Mouse (Mus musculus) neural tube, embryonic 14.5 days (tissue): ENCODE measurements around the gene Fam53b. TPM values are rescaled to one million over a fixed set of nuclear protein-coding genes. Genes with fewer than 3 reads are reported as not detected.

Source experiments
- ATAC-seq: fragments of 200-750 bp; cut with Nextera tagmentation; 2 replicates; pipeline ENCODE4 v1.8.0; 2017; ENCODE audit warnings: low read depth, mild to moderate bottlenecking, moderate TSS enrichment, moderate library complexity
- H3K27ac ChIP-seq: fragments of 300-500 bp; sonication (generic); 2 replicates; pipeline ENCODE4 v1.5.1; 2014; ENCODE audit warnings: low read depth, mild to moderate bottlenecking, control low read depth, low read length, moderate library complexity, mixed read lengths
- H3K27me3 ChIP-seq: fragments of 300-500 bp; sonication (generic); 2 replicates; pipeline ENCODE4 v1.6.1; 2014; ENCODE audit warnings: low read length; ENCODE audit not compliant: control insufficient read depth, insufficient read depth
- H3K36me3 ChIP-seq: fragments of 300-500 bp; sonication (generic); 2 replicates; pipeline ENCODE4 v1.6.1; 2014; ENCODE audit warnings: low read length, mixed read lengths; ENCODE audit not compliant: control insufficient read depth, insufficient read depth
- H3K4me1 ChIP-seq: fragments of 300-500 bp; sonication (generic); 2 replicates; pipeline ENCODE4 v1.6.1; 2014; ENCODE audit warnings: low read length; ENCODE audit not compliant: control insufficient read depth, insufficient read depth
- H3K4me2 ChIP-seq: fragments of 300-500 bp; sonication (generic); 2 replicates; pipeline ENCODE4 v1.6.1; 2014; ENCODE audit warnings: mild to moderate bottlenecking, low read depth, low read length, control low read depth
- H3K4me3 ChIP-seq: fragments of 300-500 bp; sonication (generic); 2 replicates; pipeline ENCODE4 v1.5.1; 2014; ENCODE audit warnings: low read depth, low read length, control low read depth, mixed read lengths
- H3K9ac ChIP-seq: fragments of 300-500 bp; sonication (generic); replicated peaks from 2 replicates; pipeline ENCODE4 v1.6.1; 2014; ENCODE audit warnings: low read depth, mild to moderate bottlenecking, control low read depth, low read length, mixed read lengths
- H3K9me3 ChIP-seq: fragments of 300-500 bp; sonication (generic); 2 replicates; pipeline ENCODE4 v1.6.1; 2016; ENCODE audit warnings: low read length; ENCODE audit not compliant: control insufficient read depth
- WGBS: fragments of 180-500 bp; shearing (Covaris S2); extraction: QIAGEN DNeasy Blood & Tissue Kit; methylation state at CpG from one replicate; pipeline ENCODE4 v1.1.7; 2014; 5-methylcytosine and 5-hydroxymethylcytosine counted together
- polyA plus RNA-seq: library from polyadenylated mRNA; unstranded; fragments of >200 nt; fragmentation: Nextera tagmentation; extraction: Ambion mirVana; gene quantifications from 2 replicates; pipeline ENCODE4 v1.2.1, GENCODE M21; 2014

The Fam53b gene
- polyA plus RNA-seq, 1 experiment from 2014 or later: 11.8 TPM

DNA sequence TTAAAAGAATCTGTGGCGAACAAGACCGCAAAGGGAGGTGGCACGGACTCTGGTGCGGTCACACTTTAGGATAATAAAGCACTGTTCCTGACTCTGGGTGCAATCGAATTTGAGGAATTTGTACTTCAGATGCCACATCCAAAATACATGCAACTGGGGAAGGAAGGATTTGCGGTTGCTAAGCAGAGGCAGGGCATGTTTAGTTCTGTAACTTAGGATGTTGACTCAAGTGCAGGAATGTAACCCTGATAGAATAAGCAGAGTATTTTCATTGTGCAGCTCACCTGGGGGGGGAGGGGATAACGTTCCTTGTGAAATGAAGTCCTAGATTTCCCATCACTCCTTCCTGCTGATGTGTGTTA is 384 bp upstream of the Fam53b start:
- Histone ChIP-seq H3K27me3 (no peaks in the 10 kb centered on the region), H3K4me3 (peak overlapping the region; percentile 65), H3K4me2 (peak overlapping the region; percentile 92), H3K4me1 (peaks cover 15% of the 10 kb centered on the region), H3K9me3 (no peaks in the 10 kb centered on the region), H3K9ac (peak overlapping the region; percentile 76), H3K27ac (peak overlapping the region; percentile 80; the same call in 1 of the 2 replicates), H3K36me3 (no peaks in the 10 kb centered on the region)
- ATAC-seq: no peak
- 2% methylated on average over 7 of the region's 7 CpGs for WGBS

DNA sequence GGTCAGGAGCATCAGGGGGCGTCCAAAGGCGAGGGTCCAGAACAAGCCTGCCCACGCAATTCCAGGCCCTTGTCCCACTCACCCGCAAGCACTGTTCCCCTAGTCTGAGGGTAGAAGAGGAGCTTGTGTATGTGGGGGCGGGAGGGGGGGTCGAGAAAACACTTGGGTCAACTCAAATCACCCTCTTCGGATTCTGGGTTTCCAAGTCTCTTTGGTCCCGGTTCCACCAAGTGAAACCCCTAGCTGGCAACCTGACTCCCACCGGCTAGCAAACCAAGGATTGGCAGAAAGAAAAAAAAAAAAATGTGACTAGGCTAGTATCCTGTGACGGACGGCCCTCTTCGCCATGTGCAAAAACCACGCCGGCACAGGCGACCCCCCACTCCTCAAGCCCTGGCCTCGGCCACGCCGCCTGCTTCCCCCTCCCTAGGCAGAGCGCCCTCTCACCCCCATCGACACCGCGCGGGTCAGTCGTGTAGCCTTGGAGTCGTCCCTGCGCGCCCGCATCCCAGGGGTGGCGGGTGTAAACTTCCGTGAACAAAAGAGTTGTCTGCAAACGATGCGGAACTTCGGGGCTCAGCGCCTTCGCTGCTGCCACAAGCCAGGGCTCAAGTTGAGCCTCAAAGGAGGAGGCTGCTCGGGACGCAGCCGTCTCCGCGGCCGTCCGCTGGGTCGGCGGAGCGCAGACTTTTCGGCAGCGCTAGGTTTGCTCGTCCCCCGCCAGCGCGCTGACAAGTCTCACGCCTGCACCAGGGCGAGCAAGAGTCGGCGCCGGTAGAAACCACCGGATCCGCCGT is 869 bp downstream of the Fam53b start:
- Histone ChIP-seq H3K36me3 (no peaks in the 10 kb centered on the region), H3K9me3 (no peaks in the 10 kb centered on the region), H3K4me2 (peak overlapping the region; percentile 92), H3K9ac (peak overlapping the region; percentile 76), H3K27me3 (no peaks in the 10 kb centered on the region), H3K4me1 (peaks cover 19% of the 10 kb centered on the region), H3K27ac (peak overlapping the region; percentile 80), H3K4me3 (peak overlapping the region; percentile 65)
- WGBS: under 1% methylated on average over 57 of the region's 59 CpGs
- ATAC-seq: peak; percentile 7; the same call in 1 of the 2 replicates

DNA sequence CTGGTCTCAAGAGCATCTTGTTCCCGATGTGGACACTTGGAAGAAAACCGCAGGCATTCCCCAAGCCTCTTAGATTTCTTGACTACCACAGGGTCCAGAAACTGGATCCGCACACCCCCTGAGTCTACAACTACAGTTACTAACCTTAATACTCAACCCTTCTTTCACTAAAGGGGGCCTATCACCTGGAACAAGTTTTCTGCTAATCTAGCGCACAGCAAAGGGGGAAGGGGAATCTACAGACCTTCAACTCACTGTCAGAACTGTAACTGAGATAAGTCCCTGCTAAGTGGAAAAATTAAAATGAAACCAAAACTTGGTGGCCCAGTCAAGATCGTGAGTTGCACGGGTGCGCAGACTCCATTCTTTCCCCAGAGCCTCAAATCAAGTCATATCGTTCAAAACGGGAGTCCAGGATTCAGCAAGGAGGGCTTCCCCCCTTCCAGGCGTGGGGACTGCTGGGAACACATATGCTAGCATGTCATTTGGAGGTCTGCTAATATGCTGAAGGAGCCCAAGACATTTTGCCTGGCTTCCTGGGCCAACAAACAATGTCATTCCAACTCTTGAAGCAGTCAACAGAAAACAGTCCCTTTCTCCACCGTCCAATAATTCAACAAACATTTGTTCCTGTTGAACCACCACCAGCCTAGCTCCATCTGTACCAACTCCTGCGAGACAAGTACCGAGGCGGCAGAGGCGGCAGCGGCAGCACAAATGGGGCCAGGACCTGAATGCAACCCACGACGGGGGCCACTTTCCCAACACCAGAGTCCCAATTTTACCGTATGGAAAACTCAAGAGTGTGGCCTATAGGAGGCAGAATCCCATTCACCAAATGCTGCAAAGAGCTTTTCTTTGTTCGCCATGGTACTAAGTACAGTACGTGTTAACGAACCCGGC is 1.7 kb downstream of the Fam53b start:
- peaks cover 22% of the 10 kb centered on the region for H3K4me1 ChIP-seq
- H3K36me3 ChIP-seq: no peaks in the 10 kb centered on the region
- H3K27ac ChIP-seq: no peak overlapping the region
- WGBS: 13% methylated on average over 23 of the region's 23 CpGs
- H3K9me3 ChIP-seq: no peaks in the 10 kb centered on the region
- peak overlapping the region; percentile 92 for H3K4me2 ChIP-seq
- no peaks in the 10 kb centered on the region for H3K27me3 ChIP-seq
- H3K4me3 ChIP-seq: peak overlapping the region; percentile 65
- ATAC-seq: no peak
- peak overlapping the region; percentile 76 for H3K9ac ChIP-seq

DNA sequence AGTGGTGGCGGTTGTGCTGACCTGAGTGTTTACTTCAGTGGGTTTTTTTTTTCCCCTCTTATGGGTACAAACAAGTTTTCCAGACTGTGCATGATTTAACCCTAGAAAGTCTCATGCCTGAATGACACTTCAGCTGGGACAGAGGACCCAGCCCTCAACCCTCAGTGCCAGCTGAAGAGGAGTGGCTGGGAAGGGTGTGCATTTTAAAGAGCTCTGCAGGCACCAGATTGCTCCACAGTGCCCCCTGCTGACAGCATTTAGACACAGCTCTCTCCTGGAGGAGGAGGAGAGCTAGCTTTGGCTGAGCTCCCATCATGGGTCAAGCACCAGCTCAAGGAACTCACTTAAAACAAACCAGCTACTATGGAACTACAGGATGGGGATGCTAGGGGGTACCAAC is 2.8 kb downstream of the Fam53b start:
- Histone ChIP-seq H3K36me3 (no peaks in the 10 kb centered on the region), H3K4me1 (peaks cover 25% of the 10 kb centered on the region), H3K27me3 (no peaks in the 10 kb centered on the region), H3K4me3 (no peak overlapping the region), H3K27ac (no peak overlapping the region), H3K4me2 (peak overlapping the region; percentile 92; the same call in 1 of the 2 replicates), H3K9ac (no peak overlapping the region), H3K9me3 (no peaks in the 10 kb centered on the region)
- 41% methylated on average over 1 of the region's 1 CpGs for WGBS
- peak; percentile 50; the same call in 1 of the 2 replicates for ATAC-seq

DNA sequence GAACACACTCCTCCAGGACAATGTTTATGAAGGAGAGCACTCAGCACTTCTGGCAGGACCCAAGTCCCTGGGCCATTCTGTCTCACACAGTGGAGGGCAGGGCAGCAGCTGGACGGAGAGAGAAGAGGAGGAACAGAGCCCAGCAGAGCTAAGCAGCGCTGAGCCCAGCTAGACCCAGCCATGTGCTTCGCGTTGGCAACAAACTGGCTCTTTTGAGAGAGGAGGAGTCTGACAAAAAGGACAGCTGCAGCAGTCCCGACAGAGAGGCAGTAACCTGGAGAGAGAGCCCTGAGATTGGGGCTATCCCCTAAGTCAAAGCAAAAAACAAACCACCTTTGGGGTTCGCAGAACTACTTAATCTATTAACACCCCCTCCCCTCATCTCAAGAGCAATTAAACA is 3.3 kb downstream of the Fam53b start:
- H3K27ac ChIP-seq: 0 out of 2 replicates have a peak overlapping the region, but pooled peaks have one; percentile 18
- no peak overlapping the region for H3K9ac ChIP-seq
- H3K4me3 ChIP-seq: no peak overlapping the region

DNA sequence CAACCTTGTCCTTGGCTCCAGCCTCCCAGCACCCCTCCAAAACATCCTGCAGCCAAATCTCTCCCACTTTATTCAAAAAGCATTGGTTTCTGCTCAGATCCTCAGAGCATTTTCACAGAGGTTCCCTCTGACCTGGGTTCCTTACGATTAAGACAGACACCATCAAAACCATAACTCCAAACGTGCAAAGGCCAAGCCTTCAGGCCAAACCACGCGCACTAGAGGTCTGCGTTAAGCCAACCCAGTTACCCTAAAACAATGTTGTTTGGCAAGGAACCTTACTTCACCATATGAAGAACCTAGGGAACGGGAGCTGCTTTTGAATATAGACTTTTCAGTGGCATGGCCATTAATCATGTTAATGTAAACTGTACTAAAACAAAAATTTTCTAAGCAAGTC is 4.0 kb downstream of the Fam53b start:
- WGBS: 14% methylated on average over 6 of the region's 6 CpGs
- H3K4me2 ChIP-seq: no peak overlapping the region
- H3K9ac ChIP-seq: no peak overlapping the region
- H3K4me1 ChIP-seq: peaks cover 25% of the 10 kb centered on the region
- no peaks in the 10 kb centered on the region for H3K36me3 ChIP-seq
- no peak overlapping the region for H3K4me3 ChIP-seq
- ATAC-seq: no peak
- H3K27ac ChIP-seq: no peak overlapping the region
- H3K9me3 ChIP-seq: no peaks in the 10 kb centered on the region
- H3K27me3 ChIP-seq: no peaks in the 10 kb centered on the region

More for the DNA sequence above, 3.3 kb downstream of the Fam53b start:
- Histone ChIP-seq H3K36me3 (no peaks in the 10 kb centered on the region), H3K27me3 (no peaks in the 10 kb centered on the region), H3K4me1 (peaks cover 25% of the 10 kb centered on the region), H3K4me2 (peak overlapping the region; percentile 15; the same call in 1 of the 2 replicates), H3K9me3 (no peaks in the 10 kb centered on the region)
- peak; percentile 17; the same call in 1 of the 2 replicates for ATAC-seq
- 11% methylated on average over 6 of the region's 6 CpGs for WGBS

DNA sequence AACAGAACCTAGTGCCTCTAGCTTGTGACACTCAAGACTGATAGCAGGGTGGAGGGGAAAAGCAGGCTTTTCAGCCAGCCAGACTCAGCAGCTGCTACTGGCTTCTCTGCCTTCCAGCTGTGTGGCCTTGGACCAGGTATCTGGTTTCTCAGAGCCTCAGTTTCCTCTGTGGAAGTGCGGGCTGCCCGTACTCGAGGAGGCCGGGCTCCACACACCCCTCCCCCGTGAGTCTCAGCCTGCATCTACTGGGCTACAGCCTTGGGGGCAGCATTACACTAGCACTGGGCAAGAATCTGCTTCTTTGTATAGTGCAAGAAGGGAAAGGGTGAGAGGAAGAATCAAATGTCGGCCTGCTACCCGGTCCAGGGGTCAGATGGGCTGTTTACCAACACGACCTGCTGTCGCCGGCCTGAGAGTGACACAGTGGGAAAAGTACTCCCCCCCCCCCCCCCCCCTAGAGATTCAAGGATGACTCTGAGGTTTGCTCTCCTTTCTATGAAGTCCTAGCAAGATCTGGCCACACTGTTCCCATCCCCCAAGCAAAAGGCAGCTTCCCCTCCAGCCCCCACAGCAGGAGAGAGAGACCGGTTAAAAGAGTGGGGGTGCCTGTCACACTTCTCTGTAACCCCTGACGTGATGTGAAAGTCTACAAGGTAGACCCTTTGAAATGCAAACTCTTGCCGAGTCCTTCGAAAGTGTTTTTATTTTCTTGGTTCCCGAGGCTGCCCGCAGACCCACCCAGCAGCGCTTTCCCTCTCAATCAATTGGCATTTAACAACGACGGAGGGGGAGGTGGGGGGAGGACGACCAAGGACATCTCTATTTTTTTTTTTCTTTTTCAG is 4.6 kb downstream of the Fam53b start:
- H3K4me1 ChIP-seq: peaks cover 22% of the 10 kb centered on the region
- WGBS: 3% methylated on average over 20 of the region's 20 CpGs
- ATAC-seq: peak; percentile 16; the same call in 1 of the 2 replicates

DNA sequence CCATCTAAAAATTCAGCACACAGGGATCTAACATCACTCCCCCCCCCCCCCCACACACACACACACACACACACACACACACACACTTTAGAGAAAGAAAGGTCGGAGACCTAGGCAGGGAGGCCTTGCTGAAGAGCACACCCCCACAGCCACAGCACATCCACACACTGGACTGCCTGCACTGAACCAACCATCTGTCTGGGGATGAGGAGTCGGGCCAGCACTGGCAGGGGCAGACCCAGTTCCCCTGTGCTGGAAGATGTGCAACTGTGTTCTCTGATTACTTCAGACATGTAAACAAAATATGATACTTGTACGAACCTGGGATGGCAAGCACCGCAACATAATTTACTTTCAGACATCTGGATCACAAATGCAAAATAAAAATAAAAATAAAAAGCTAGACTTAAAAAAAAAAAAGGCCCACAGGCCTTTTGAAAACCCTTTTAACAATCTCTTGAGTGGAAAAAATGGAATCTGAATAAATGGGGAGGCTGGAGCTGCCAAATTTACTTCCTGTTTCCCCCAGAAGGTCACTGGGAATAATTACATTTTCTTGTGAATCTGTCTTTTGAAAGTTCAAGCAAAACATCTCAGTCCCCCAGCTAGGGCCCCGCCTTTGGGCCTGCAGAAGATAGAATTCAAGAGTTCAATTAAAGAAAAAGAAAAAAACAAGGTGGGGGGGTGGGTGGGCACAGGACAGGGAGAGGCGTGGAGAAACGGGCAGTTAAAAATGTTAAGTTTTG is 5.5 kb downstream of the Fam53b start:
- Histone ChIP-seq H3K4me2 (no peak overlapping the region), H3K4me3 (no peak overlapping the region)
- ATAC-seq: no peak

More for the DNA sequence above, 4.6 kb downstream of the Fam53b start:
- no peak overlapping the region for H3K4me3 ChIP-seq
- peak overlapping the region; percentile 17; the same call in 1 of the 2 replicates for H3K4me2 ChIP-seq
- H3K9me3 ChIP-seq: no peaks in the 10 kb centered on the region
- peak overlapping the region; percentile 49; the same call in 1 of the 2 replicates for H3K27ac ChIP-seq
- H3K9ac ChIP-seq: no peak overlapping the region
- H3K36me3 ChIP-seq: no peaks in the 10 kb centered on the region
- H3K27me3 ChIP-seq: no peaks in the 10 kb centered on the region

More for the DNA sequence above, 5.5 kb downstream of the Fam53b start:
- WGBS: 38% methylated on average over 7 of the region's 7 CpGs
- Histone ChIP-seq H3K27me3 (no peaks in the 10 kb centered on the region), H3K36me3 (no peaks in the 10 kb centered on the region), H3K9me3 (no peaks in the 10 kb centered on the region), H3K9ac (no peak overlapping the region), H3K4me1 (peaks cover 20% of the 10 kb centered on the region; the same call in 1 of the 2 replicates), H3K27ac (no peak overlapping the region)
